Mouse (Mus musculus): ENCODE results near the gene Sos2. TPM values are rescaled to one million over a fixed set of nuclear protein-coding genes. Genes with fewer than 3 reads are reported as not detected.

Sos2 gene
- polyA plus RNA-seq (2014; fragmentation: Illumina TruSeq; extraction: RNeasy Lipid Tissue Mini Kit (QIAGEN cat#74804); ENCODE audit: low replicate concordance) = 85.9 TPM

GRCm38 (mm10) chr12:69681566-69682061, at the start of gene Sos2:
Gene Sos2 (minus strand): TSS chr12:69681852.

DNA sequence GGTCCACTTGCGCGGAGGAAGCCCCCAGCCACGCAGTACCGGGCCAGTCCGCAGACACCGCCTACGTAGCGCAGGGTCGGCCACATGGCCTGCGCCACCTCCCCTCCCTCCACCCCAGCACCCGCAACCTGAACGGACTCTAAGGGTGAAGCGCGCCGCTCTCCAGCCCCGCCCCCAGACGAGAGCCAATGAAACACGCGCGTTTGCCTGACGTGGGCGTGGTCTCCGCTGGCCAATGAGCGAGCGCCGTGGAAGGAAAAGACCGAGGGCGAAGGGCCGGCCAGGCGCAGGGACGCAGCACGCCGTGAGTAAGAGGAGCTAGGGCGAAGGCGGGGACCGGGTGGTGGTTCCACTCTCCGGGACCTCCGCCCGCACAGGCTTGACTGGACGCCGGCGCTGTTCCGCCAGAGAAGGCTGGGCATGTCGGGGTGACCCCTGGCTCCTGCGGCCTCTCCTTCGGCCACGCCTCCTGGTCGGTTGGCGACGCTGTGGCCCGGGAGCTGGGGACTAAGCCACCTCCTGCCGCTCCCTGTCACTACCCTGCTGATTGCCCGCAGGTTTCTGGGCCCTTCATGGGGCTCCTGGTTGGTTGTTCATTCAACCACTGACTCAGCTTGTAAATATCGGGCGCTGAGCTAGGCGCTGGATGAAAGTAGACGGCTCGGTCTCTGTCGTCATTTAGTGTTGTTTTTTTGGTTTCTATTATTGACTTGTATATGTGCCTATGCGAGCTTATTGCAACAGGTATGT, 43.2 kb upstream of the Sos2 start, which contains the start of the genes L2hgdh and Atp5s:
TSS of gene L2hgdh (minus strand) at position 163 of the 750 bp plus-strand sequence.
TSS of gene Atp5s (plus strand) at position 240 of the 750 bp plus-strand sequence.

DNA sequence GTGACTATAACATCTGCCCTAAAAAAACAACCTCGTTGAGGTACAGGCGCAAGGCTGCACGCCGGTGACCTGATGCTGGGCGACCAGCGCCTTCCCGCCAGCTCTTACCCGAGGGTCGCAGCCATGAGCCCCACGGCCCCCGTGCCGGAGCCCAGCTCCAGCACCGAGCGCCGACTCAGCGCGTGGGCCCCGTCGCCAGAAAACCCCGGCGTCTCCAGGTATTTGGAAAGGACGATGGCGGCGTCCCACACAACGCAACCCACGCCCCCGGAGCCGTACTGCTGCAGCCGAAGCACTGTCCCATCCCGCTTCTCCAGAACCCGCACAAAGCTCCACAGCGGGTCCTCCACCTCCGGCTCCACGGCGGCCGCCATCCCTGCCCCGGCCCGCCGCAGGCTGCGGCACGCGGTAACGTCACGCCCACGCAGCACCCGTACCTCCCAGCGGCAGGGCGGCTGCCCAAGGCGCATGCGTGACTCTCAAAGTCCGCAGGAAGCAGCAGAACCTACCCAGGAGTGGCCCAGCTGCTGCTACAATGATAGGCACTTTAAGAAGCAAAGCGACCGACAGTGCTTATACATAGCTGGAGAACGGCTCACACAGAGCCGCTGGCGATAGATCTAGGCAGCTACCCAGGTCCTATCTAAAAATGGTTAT, 98.9 kb downstream of the Sos2 start, which contains the start of gene Vcpkmt:
TSS of gene Vcpkmt (minus strand) at position 416 of the 657 bp plus-strand sequence.

Other genes with a start within 250 kb of the Sos2 start
- 42.7 TPM for gene Vcpkmt, start 98.8 kb downstream of the Sos2 start, polyA plus RNA-seq (2014; fragmentation: Illumina TruSeq; extraction: RNeasy Lipid Tissue Mini Kit (QIAGEN cat#74804); ENCODE audit: low replicate concordance)
- 62.0 TPM for gene L2hgdh, start 43.0 kb upstream of the Sos2 start, polyA plus RNA-seq (2014; fragmentation: Illumina TruSeq; extraction: RNeasy Lipid Tissue Mini Kit (QIAGEN cat#74804); ENCODE audit: low replicate concordance)
- 35.2 TPM for gene Atp5s, start 43.1 kb upstream of the Sos2 start, polyA plus RNA-seq (2014; fragmentation: Illumina TruSeq; extraction: RNeasy Lipid Tissue Mini Kit (QIAGEN cat#74804); ENCODE audit: low replicate concordance)
- gene Cdkl1, start 109.4 kb upstream of the Sos2 start, polyA plus RNA-seq (2014; fragmentation: Illumina TruSeq; extraction: RNeasy Lipid Tissue Mini Kit (QIAGEN cat#74804); ENCODE audit: low replicate concordance) = 0.48 TPM
- 3.7 TPM for gene Atl1, start 210.8 kb upstream of the Sos2 start, polyA plus RNA-seq (2014; fragmentation: Illumina TruSeq; extraction: RNeasy Lipid Tissue Mini Kit (QIAGEN cat#74804); ENCODE audit: low replicate concordance)
- gene Map4k5, start 211.3 kb upstream of the Sos2 start, polyA plus RNA-seq (2014; fragmentation: Illumina TruSeq; extraction: RNeasy Lipid Tissue Mini Kit (QIAGEN cat#74804); ENCODE audit: low replicate concordance) = 21.5 TPM

Measured in small intestine, adult 10 weeks (tissue).